Mouse (Mus musculus) cerebellum, postnatal 10 days (tissue): ENCODE results near the gene Hic1.

ENCODE experiments used
- DNase-seq, 2 experiments: peaks; one replicate each; pipeline ENCODE4 v3.0.0; 2021; ENCODE audit warnings: mixed read lengths in 2 of 2

Gene Hic1

GRCm38 (mm10) chr11:75169405-75170080 lies at the start of gene Hic1:
Gene Hic1 (minus strand): TSS chr11:75169519.
- DNase-seq: peak; percentile 45 to 51

- DNase-seq: no peak
These were observed 45.0 kb upstream of the Hic1 start for GRCm38 (mm10) chr11:75214081-75214950.

DNA sequence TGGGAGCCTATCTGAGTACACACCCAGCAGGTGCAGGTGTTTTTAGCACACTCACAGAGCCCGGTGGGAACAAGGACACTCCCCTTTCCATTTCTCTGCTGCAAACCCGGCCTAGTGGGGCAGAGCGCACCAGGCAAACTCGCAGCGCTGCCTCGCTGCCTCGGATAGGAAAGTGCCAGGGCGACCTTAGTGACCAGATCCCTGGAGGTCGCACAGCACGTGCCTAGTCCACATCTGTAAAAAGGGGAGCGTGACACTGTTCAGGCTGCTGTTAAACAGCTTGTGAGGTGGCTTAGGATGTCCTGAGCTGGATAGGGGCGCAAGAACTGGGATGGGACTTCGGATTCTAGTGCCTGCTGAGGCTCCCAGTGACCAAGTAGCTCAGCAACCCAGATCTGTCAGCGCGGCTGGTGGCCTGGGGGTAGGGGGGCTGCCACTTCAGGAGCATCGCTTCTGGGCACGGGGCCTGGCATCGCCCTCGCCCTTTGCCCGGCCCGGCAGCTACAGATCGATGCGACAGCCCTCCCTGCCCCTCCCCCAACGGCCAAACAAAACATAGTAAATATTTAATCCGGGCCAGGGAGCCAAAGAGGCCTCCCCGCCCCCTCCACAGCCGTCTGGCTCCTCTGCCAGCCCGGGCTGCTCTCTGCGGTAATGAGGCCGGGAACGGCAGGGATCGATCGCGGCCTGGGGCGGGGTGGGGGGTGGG lies 44.2 kb upstream of the Hic1 start:
- DNase-seq: peak; percentile 81 to 83

GRCm38 (mm10) chr11:75212876-75213275 lies 43.6 kb upstream of the Hic1 start:
- peak; percentile 73 to 75 for DNase-seq

GRCm38 (mm10) chr11:75212031-75212667 lies 42.8 kb upstream of the Hic1 start:
- peak; percentile 57 to 64 for DNase-seq

GRCm38 (mm10) chr11:75210755-75211154 lies 41.4 kb upstream of the Hic1 start:
- DNase-seq: no peak

GRCm38 (mm10) chr11:75210093-75210492 lies 40.8 kb upstream of the Hic1 start:
- no peak for DNase-seq

GRCm38 (mm10) chr11:75209363-75209762 lies 40.0 kb upstream of the Hic1 start:
- no peak for DNase-seq

DNA sequence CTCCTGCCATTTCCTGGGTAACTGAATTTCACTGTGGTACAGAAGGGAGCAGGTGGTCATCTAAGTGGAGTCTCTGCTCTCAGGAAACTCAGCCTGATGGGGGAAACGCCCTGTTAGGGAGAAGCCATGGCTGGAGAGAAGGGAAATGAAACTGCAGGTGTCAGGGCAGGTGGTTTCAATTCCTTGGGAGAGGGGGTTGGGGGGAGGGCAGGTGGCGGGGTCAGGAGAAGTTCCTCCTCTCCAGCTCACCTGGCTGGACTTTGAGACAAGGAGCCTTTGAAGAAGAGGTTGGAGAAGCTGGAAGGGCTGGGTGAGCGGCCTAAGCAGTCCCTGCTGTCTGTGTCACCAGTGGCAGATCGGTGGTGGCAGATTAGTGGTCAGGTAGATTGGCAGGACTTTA lies 37.0 kb upstream of the Hic1 start:
- no peak for DNase-seq

DNA sequence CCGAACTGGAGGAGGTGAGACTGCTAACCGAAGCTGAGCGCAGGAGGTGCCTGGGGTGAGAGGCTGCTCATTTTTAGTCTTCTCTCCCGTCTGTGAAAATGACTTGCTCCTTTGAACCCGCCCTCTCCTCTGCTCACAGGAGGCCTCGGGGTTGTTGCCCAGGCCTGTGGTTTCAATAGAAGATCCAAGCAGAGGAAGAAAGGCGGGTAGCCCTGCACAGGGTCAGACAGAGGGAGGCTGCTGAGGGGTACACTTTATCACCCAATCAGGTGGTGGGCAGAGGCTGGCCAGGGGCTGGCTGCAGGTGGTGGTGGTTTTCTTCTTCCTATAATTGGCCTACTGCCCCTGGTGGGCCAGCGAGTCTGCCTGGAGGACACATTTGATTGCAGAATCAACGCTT lies 35.2 kb upstream of the Hic1 start:
- no peak for DNase-seq

DNA sequence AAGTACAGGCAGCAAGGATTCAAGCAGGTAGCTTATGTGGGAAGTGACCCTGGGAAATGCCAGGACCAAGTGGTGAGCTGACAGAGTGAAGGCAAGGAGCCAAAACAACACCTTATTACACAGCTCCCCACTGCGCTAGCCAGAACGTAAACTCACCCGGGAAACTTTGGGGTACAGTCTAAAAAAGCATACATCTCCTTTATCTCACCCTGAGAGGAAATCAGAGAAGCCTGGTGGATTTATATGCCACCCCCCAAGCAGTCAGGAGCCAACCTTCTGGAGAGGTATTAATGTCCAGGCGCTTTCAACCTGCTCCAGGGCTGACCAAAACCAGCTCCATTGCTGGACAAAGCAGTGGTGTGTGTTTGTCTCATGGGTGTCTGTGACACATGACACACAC lies 34.6 kb upstream of the Hic1 start:
- no peak for DNase-seq

- no peak for DNase-seq
These were observed 32.4 kb upstream of the Hic1 start for GRCm38 (mm10) chr11:75201721-75202120.

GRCm38 (mm10) chr11:75200935-75201334 lies 31.6 kb upstream of the Hic1 start:
- no peak for DNase-seq

DNA sequence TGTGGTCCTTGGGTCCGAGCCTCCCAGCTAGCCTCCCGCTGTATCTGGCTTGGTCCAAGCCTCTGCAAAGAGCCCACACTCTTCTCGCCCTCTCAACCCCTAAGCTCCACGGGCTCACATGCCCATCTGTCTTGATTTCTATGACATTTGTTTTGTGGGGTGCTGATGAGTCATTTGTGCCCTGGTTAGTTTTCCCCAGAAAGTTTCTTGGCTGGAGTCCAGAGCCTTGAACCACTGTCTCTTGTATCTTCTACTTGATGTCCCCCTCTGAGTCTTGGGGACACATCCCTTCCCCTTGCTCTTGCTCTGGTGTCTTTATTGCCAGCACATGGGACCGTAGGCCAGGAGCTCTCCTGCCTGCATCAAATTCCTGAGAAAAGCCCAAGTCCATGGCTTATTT lies 30.6 kb upstream of the Hic1 start:
- no peak for DNase-seq

- peak; percentile 67 to 72 for DNase-seq
These were observed 29.5 kb upstream of the Hic1 start for GRCm38 (mm10) chr11:75198792-75199191.

DNA sequence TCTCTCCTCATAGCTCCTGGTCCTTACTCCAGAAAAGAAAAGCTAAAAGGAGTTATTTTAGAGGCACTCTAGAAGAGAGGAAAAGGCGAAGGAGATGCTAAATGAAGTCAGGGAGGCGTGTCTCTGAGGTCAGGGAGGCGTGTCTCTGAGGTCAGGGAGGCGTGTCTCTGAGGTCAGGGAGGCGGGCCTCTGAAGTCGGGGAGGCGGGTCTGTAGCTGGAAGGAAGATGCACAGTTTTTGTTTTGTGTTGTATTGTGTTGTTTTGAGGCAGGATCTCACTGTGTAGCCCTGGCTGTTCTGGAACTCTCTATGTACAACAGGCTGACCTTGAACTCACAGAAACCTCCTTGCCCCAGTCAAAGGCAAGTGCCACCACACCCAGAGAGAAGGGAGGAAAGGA lies 28.6 kb upstream of the Hic1 start:
- no peak for DNase-seq

DNA sequence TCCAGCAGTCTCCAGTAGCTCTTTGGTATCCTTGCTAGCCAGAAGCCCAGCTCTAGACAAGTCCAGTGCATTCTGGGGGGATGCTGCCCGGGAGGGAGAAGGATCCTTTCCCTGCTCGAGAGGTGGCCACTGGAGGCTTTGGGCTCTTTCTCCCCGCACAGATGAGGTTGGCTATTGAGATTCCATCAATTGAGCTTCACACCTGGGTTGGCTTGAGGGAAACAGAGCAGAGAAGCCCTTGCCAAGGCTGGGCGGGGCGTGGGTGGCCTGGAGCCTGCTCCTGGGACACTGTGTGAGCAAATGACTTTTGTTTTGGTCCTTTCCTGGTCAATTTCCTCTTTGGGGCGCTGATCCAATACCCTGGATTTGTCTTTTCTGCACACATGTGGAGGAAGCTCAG lies 26.8 kb upstream of the Hic1 start:
- DNase-seq: no peak

- DNase-seq: peak; percentile 83 to 84
These were observed 25.6 kb upstream of the Hic1 start for GRCm38 (mm10) chr11:75194850-75195461.

GRCm38 (mm10) chr11:75194121-75194849 lies 25.0 kb upstream of the Hic1 start:
- DNase-seq: peak in 1 of 2 experiments; percentile 45

- peak; percentile 74 to 77 for DNase-seq
These were observed 24.1 kb upstream of the Hic1 start, which contains the start of gene Rtn4rl1 for GRCm38 (mm10) chr11:75193256-75194071. Gene Rtn4rl1 (plus strand): TSS chr11:75193783.
